Mouse (Mus musculus) midbrain, embryonic 16.5 days (tissue): ENCODE results near the gene Peg12. TPM values are rescaled to one million over a fixed set of nuclear protein-coding genes. Genes with fewer than 3 reads are reported as not detected.

Source experiments
- ATAC-seq: fragments of 200-750 bp; cut with Nextera tagmentation; 2 replicates; pipeline ENCODE4 v1.8.0; 2017; ENCODE audit warnings: moderate TSS enrichment
- H3K27ac ChIP-seq: fragments of 300-500 bp; sonication (generic); 2 replicates; pipeline ENCODE4 v1.5.1; 2014; ENCODE audit warnings: mild to moderate bottlenecking, low read length, mixed read lengths
- H3K27me3 ChIP-seq: fragments of 300-500 bp; sonication (generic); 2 replicates; pipeline ENCODE4 v1.6.1; 2014; ENCODE audit warnings: low read depth, low read length, mixed read lengths; ENCODE audit not compliant: control insufficient read depth, insufficient read depth
- H3K36me3 ChIP-seq: fragments of 300-500 bp; sonication (generic); 2 replicates; pipeline ENCODE4 v1.6.1; 2014; ENCODE audit warnings: mild to moderate bottlenecking, low read length, moderate library complexity, mixed read lengths; ENCODE audit not compliant: control insufficient read depth, insufficient read depth
- H3K4me1 ChIP-seq: fragments of 300-500 bp; sonication (generic); 2 replicates; pipeline ENCODE4 v1.6.1; 2014; ENCODE audit warnings: mild to moderate bottlenecking, low read length, mixed read lengths; ENCODE audit not compliant: control insufficient read depth, insufficient read depth
- H3K4me2 ChIP-seq: fragments of 300-500 bp; sonication (generic); 2 replicates; pipeline ENCODE4 v1.6.1; 2014; ENCODE audit warnings: mild to moderate bottlenecking, low read length, mixed read lengths
- H3K4me3 ChIP-seq: fragments of 300-500 bp; sonication (generic); 2 replicates; pipeline ENCODE4 v1.5.1; 2014; ENCODE audit warnings: low read depth, mild to moderate bottlenecking, low read length, moderate library complexity, mixed read lengths
- H3K9ac ChIP-seq: fragments of 300-500 bp; sonication (generic); 2 replicates; pipeline ENCODE4 v1.6.1; 2014; ENCODE audit warnings: low read depth, low read length, mixed read lengths
- H3K9me3 ChIP-seq: fragments of 300-500 bp; sonication (generic); replicated peaks from 2 replicates; pipeline ENCODE4 v1.6.1; 2014; ENCODE audit warnings: mild to moderate bottlenecking, low read length, mixed read lengths; ENCODE audit not compliant: control insufficient read depth, poor library complexity, severe bottlenecking
- WGBS: fragments of 180-500 bp; shearing (Covaris S2); extraction: QIAGEN DNeasy Blood & Tissue Kit; methylation state at CpG from one replicate; pipeline ENCODE4 v1.1.7; 2014; 5-methylcytosine and 5-hydroxymethylcytosine counted together
- polyA plus RNA-seq: library from polyadenylated mRNA; unstranded; fragments of >200 nt; fragmentation: Nextera tagmentation; extraction: Ambion mirVana; gene quantifications from 2 replicates; pipeline ENCODE4 v1.2.1, GENCODE M21; 2015

Gene Peg12
- 7.8 and 10.0 TPM in 2 replicates for polyA plus RNA-seq

DNA sequence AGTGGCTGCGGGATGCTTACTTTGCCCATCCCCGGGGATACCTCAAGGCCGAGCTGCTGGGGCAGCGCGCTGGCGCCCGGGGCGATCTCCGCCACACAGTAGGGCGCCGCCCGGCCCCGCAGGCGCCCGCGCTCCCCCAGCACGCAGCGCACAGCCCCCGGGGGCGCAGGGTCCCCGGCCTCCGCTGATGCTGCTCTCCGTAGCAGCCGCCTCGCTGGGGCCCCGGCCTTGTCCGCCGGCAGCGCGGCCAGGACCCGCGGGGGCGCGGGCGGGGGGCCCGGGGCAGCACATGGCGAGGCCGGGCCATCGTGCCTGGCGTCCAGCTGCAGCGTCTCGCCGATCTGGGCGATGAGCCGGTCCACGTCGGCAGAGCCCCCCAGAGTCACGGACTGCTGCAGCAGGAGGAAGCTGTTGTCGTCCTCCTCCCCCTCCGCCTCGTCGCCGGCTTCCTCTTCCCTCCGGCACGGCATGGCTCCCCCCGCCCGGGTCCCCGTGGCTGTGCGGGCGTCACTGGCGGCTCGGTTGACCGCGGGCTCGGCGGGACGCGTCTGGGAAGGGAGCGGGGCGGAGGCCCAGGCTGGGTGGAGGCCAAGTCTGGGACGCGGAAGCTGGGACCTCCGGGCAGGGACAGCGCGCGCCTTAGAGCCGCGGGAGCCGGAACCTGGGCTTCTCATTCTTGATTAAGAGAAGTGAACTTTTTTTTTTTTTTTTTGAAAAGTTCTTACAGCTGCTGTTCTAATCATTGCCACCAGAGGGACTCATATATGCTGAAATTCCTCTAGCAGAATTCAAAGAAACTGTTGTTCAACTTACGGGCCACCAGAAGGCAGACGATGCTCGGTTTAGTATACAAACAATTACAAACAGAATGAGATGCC lies at the start of gene Peg12:
Gene Peg12, minus strand, starts transcription at position 633 of the 878 bp plus-strand sequence.
- no peaks in the 10 kb centered on the region for H3K27me3 ChIP-seq
- H3K9ac ChIP-seq, result peak within 1 kb of the TSS; percentile 63
- peak within 1 kb of the TSS; percentile 54 for H3K4me3 ChIP-seq
- H3K4me2 ChIP-seq, result peak within 1 kb of the TSS; percentile 80
- H3K9me3 ChIP-seq, result peaks cover 5% of the 10 kb centered on the region
- WGBS, result 26% methylated on average over 68 of the region's 82 CpGs
- no peaks in the 10 kb centered on the region for H3K36me3 ChIP-seq
- H3K27ac ChIP-seq, result peak within 1 kb of the TSS; percentile 61
- ATAC-seq, result peak; percentile 85
- H3K4me1 ChIP-seq, result 0 out of 2 replicates have a peak, but pooled peaks cover 4% of the 10 kb centered on the region

DNA sequence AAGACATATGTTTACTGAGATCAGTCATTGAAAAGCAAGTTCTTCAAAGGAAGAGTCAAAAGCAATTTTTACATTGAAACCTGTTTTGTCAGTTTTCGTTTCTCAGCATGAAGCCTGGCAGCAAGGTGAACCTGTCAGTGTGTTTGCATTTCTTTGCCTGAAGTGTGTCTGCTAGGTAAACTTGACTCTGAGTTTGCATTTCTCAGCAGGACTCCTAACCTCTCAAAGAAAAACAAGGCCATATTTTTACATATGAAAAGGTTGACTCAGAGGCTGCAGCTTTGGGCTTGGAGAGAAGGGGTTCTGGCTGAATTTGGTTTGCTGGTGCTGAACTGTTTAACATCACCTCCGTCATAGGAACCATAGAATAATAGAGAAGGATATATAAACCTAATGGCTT lies 21.8 kb upstream of the Peg12 start:
- no peak overlapping the region for H3K4me3 ChIP-seq
- no peaks in the 10 kb centered on the region for H3K27me3 ChIP-seq
- H3K9ac ChIP-seq, result no peak overlapping the region
- H3K9me3 ChIP-seq, result no peaks in the 10 kb centered on the region
- no peak for ATAC-seq
- no peak overlapping the region for H3K4me2 ChIP-seq
- H3K27ac ChIP-seq, result no peak overlapping the region
- 37% methylated on average over 2 of the region's 2 CpGs for WGBS
- no peaks in the 10 kb centered on the region for H3K4me1 ChIP-seq
- H3K36me3 ChIP-seq, result no peaks in the 10 kb centered on the region

DNA sequence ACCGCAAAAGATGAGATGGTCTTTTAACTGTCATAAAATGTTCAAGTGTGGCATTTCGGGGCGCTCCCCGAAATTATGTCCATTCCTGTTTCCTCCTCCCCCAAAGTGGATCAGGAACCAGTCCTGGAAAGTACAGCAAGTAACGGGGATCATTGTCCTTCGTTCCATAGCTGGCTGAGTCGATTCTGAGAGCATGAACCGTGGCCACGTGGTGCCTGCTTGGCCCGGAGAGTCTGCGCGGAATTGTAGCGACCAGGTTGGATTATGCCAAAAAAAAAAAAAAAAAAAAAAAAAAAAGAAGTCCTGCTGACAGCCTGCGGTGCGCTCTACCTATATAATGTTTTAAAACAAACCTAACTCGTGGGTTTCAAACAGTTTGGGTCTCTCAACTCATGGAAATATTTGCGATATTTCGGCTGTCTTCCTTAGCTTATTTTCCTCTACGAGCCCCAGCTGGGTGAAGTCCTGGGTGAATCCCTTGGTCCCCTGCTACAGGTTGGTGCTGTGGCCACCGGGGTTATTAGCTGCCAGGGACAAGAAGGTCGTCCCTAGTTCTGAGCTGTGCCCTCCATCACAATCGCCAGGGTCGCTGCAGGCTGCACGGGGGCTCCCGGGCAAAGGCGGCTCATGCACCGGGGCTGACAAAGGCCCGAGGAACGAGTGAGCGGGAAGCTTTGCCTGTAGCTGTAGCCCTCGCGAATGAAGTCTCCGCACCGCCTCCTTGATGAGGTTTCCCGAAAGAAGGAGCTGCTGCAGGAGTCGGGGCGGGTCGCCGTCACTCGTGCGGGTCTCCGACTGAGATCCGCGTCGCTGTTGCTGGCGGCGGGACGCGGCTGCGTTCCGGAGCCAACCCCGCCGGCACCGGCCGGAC lies 1.1 kb downstream of the Peg12 start:
- H3K9me3 ChIP-seq, result peaks cover 5% of the 10 kb centered on the region
- H3K4me2 ChIP-seq, result peak overlapping the region; percentile 80
- WGBS, result 29% methylated on average over 55 of the region's 55 CpGs
- H3K4me3 ChIP-seq, result peak overlapping the region; percentile 54
- H3K4me1 ChIP-seq, result 0 out of 2 replicates have a peak, but pooled peaks cover 4% of the 10 kb centered on the region
- H3K27me3 ChIP-seq, result no peaks in the 10 kb centered on the region
- H3K27ac ChIP-seq, result peak overlapping the region; percentile 61
- peak overlapping the region; percentile 63 for H3K9ac ChIP-seq
- no peaks in the 10 kb centered on the region for H3K36me3 ChIP-seq
- ATAC-seq, result peak; percentile 50

DNA sequence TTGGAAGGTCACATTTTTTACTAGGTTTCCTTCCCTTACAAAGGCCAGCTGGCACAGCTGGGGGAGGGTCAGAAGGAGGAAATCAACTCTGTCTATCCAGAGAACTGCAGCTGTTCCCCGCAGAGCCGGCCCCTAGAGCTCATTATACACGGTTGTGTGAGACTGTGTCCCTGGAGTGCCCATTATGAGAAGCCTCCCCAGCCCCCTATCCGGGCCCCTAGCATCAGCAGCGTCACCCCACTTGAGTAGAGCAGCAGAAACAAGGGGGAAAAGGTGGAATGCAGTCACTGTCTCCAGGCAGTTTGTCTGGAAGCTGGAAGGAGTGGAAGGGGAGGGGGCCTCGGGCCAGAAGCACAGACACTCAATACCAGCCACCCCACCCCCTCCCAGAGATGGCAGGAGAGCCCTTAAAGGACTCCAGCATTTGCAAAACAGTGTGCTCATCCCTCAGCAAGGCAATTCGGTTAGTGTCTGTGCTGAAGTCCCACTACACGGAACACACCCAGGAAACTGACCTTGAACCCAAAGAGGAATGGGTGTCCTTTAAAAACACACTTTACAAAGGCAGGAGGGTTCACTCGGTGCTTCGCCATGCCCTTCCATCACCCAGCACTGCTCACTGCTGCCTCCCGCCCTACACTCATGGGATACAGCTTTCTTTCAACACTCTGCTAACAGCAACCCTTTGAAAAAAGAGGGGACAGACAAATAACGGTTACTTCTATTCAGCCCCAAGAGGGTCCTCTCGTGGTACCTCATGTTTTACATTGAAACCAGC lies 1.9 kb downstream of the Peg12 start:
- peak overlapping the region; percentile 57 for H3K27ac ChIP-seq
- WGBS, result 29% methylated on average over 13 of the region's 13 CpGs
- 0 out of 2 replicates have a peak, but pooled peaks cover 4% of the 10 kb centered on the region for H3K4me1 ChIP-seq
- H3K4me3 ChIP-seq, result peak overlapping the region; percentile 54
- H3K9me3 ChIP-seq, result peaks cover 5% of the 10 kb centered on the region
- H3K36me3 ChIP-seq, result no peaks in the 10 kb centered on the region
- H3K9ac ChIP-seq, result peak overlapping the region; percentile 38; the same call in 1 of the 2 replicates
- H3K27me3 ChIP-seq, result no peaks in the 10 kb centered on the region
- H3K4me2 ChIP-seq, result peak overlapping the region; percentile 80
- ATAC-seq, result peak; percentile 69

DNA sequence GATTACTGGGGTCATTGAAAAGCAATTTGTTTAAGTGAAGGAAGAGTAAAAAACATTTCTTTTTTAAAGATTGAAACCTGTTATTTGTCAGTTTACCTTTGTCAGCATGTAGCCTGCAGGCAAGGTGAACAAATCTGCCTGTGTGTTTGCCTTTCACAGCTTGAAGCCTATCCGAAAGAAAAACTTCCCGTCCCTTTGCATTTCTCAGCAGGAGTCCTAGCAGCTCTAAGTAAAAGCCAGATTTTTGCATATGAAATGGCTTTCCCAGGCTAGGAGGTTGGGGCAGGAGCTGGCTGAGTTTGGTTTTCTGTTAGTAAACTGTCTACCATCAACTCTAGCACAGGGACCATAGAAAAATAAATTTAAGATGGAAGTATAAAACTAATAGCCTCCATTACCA lies 12.0 kb downstream of the Peg12 start:
- H3K27ac ChIP-seq, result no peak overlapping the region

DNA sequence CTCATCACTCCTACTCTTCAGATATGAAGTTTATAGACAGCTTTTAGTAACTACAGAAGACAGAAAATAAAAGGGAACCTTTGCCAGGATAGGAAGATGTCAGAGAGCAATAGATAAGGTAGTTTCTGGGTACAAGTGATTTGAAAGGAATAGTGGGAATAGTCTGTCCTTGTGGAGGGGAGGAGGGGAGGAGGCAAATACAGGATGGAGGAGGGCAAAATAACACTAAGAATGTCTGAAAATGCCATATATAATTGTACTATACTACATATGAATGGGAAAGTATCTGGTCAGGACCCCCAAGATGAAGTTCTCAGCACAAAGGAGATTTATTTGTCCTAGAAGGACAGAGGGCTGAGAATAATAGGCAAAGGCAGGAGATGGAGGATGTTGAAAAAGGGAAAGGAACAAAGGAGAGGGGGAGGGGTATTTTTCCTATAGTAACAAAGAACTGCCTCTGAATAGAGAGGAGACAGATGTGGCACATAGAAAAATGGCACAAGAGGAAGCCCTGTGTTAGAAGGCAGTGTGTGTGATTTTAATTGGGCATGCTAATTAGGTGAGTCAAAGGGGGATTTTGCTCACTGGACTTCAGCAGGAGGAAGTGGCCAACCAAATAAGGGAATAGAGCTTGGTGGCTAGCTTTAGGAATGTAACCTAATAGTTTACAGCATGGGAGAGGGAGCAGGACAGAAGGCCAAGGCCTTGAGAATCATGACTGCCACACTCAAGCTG lies 18.7 kb downstream of the Peg12 start:
- no peaks in the 10 kb centered on the region for H3K27me3 ChIP-seq
- no peak overlapping the region for H3K4me3 ChIP-seq
- no peak for ATAC-seq
- H3K9me3 ChIP-seq, result peaks cover 4% of the 10 kb centered on the region; the same call in 1 of the 2 replicates
- no peaks in the 10 kb centered on the region for H3K36me3 ChIP-seq
- H3K4me1 ChIP-seq, result no peaks in the 10 kb centered on the region
- no peak overlapping the region for H3K9ac ChIP-seq
- no peak overlapping the region for H3K4me2 ChIP-seq
- H3K27ac ChIP-seq, result no peak overlapping the region

More for the DNA sequence above, 12.0 kb downstream of the Peg12 start:
- H3K36me3 ChIP-seq, result no peaks in the 10 kb centered on the region
- no peak overlapping the region for H3K9ac ChIP-seq
- no peak for ATAC-seq
- 31% methylated on average over 2 of the region's 2 CpGs for WGBS
- no peak overlapping the region for H3K4me2 ChIP-seq
- no peaks in the 10 kb centered on the region for H3K9me3 ChIP-seq
- H3K4me1 ChIP-seq, result no peaks in the 10 kb centered on the region
- H3K27me3 ChIP-seq, result no peaks in the 10 kb centered on the region
- no peak overlapping the region for H3K4me3 ChIP-seq

DNA sequence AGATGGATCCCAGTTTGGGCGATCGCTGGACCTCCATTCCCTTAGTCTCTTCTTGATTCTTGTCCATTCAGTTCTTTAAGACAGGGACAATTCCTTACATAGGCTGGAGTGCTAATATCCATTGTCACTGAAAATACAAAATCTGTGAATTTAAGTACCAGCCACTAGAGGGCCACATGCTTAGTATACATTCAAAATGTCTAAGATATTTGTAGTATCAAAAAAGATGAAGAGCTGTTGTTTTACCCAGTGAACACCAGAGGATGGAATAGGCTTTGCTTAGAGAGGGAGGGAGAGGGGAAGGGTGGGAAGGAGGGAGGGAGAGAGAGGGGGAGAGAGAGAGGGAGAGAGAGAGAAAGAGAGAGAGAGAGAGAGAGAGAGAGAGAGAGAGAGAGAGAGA lies 27.9 kb downstream of the Peg12 start:
- no peak overlapping the region for H3K27ac ChIP-seq
- H3K27me3 ChIP-seq, result no peaks in the 10 kb centered on the region
- no peaks in the 10 kb centered on the region for H3K36me3 ChIP-seq
- 0 out of 2 replicates have a peak, but pooled peaks cover 3% of the 10 kb centered on the region for H3K9me3 ChIP-seq
- H3K4me3 ChIP-seq, result no peak overlapping the region
- H3K9ac ChIP-seq, result no peak overlapping the region
- H3K4me2 ChIP-seq, result no peak overlapping the region
- H3K4me1 ChIP-seq, result no peaks in the 10 kb centered on the region
- ATAC-seq, result no peak
- WGBS, result 48% methylated on average over 2 of the region's 2 CpGs

DNA sequence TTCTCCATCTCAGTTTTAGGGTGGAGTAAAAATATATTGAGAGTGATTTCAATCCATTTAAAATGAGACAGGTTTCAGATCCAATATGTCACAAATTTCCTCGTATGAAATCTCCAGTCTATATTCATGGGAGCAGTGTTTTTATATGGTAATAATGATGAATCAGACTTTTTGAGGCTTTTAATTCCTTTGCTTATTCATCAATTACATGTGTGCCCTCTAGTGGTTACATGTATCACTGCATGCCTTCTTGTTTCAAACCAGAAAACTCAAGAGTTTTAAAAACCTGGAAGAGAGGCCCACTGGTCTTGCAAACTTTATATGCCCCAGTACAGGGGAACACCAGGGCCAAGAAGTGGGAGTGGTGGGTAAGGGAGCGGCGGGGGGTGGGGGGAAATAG lies 31.1 kb downstream of the Peg12 start:
- Histone ChIP-seq H3K9me3 (peaks cover 3% of the 10 kb centered on the region; the same call in 1 of the 2 replicates), H3K36me3 (no peaks in the 10 kb centered on the region), H3K9ac (no peak overlapping the region), H3K4me2 (no peak overlapping the region), H3K27me3 (no peaks in the 10 kb centered on the region), H3K27ac (no peak overlapping the region), H3K4me3 (no peak overlapping the region), H3K4me1 (no peaks in the 10 kb centered on the region)
- 32% methylated on average over 3 of the region's 3 CpGs for WGBS
- ATAC-seq, result no peak
